Mouse (Mus musculus) C2C12 (cell line): ENCODE measurements at regions not wholly inside any gene's neighbourhood (a gene's known extent, or its start where the extent isn't known, plus 50 kb on each side); places are given as distances from the start of the nearest gene placed in this dataset.

Experiments
- CEBPB ChIP-seq: IDR thresholded peaks from one replicate; pipeline ENCODE4 v1.6.1; 2011; ENCODE audit warnings: low read depth, mild to moderate bottlenecking, control low read depth, moderate library complexity
- CTCF ChIP-seq: IDR thresholded peaks from one replicate; pipeline ENCODE4 v1.5.1; 2011; ENCODE audit not compliant: control insufficient read depth, insufficient read depth, insufficient read length
- FOSL1 ChIP-seq: IDR thresholded peaks from one replicate; pipeline ENCODE4 v1.8.0; 2011; ENCODE audit warnings: mild to moderate bottlenecking, low read length; ENCODE audit not compliant: poor library complexity, insufficient read depth, severe bottlenecking
- MAX ChIP-seq: IDR thresholded peaks from one replicate; pipeline ENCODE4 v1.6.1; 2011; ENCODE audit warnings: mild to moderate bottlenecking, control low read depth
- MYOD1 ChIP-seq: IDR thresholded peaks from one replicate; pipeline ENCODE4 v1.6.1; 2011; ENCODE audit warnings: low read depth; ENCODE audit not compliant: control insufficient read depth, insufficient read length
- MYOG ChIP-seq: IDR thresholded peaks from one replicate; pipeline ENCODE4 v1.6.1; 2011; ENCODE audit not compliant: control insufficient read depth, insufficient read length; ENCODE audit errors: extremely low read depth
- USF1 ChIP-seq: IDR thresholded peaks from one replicate; pipeline ENCODE4 v1.6.1; 2011; ENCODE audit warnings: low read depth, mild to moderate bottlenecking, control low read depth, moderate library complexity

GRCm38 (mm10) chr15:26970770-26971169 is 75.4 kb upstream of the Fbxl7 start:
- TF ChIP-seq CTCF (no peak), MAX (no peak), FOSL1 (no peak), MYOG (no peak), MYOD1 (no peak), CEBPB (no peak), USF1 (no peak)
